Mouse (Mus musculus) kidney, postnatal 36 days (tissue): Measurements from ENCODE around the gene Gm10490.
A peak's percentile ranks its signal among the peaks of the same experiment; 100 is the strongest.

Experiments
- DNase-seq, 2 experiments: peaks; one replicate each; pipeline ENCODE4 v3.0.0; 2021 to 2022; ENCODE audit warnings: mixed read lengths in 2 of 2

Gm10490 gene

DNA sequence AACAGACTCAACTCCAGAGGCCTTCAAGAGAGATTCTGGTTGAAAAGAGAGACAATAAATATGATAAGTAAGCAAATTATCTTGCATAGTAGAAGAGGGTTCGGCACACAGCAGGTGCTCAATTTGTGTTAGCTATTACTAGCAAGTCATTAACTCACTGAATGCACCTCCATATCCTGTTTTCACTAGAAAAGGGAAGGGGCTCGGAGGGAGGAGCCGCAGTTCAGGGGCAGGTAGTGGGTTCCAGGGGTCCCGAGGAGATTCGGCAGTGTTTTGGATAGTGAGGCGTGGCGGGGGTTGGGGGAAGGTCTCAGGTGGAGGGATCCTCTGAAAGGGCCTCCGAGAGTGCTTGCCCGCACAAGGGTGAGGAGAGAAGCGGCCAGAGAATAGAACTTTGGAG, 17.8 kb downstream of the Gm10490 start:
- DNase-seq: no peak

- no peak for DNase-seq
These were observed 19.0 kb downstream of the Gm10490 start, which contains the start of gene Eras for GRCm38 (mm10) chrX:7928270-7928790. Gene Eras, minus strand, starts transcription at chrX:7928607.

- peak in 1 of 2 experiments; percentile 4 for DNase-seq
These were observed 27.5 kb downstream of the Gm10490 start for GRCm38 (mm10) chrX:7936874-7937273.

GRCm38 (mm10) chrX:7937667-7938066, 28.3 kb downstream of the Gm10490 start:
- no peak for DNase-seq

DNA sequence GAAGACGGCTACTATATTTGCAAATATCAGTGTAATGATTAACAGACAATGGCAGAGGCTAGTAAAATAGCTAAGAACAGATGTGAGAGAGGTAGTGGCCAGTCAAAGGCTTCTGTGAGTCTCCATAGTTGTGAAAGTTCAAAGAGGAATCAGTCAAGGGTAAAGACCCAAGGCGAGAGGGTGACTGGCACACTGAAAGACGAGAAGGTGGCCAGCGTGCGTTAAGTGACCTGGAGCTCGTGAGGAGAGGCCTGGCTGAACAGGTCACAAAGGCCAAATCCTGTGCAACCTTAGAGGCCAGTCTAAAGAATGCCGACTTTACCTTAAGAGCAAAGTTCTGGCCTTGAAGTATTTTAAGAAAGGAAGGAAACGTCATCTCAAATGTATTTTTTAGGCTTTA, 36.3 kb downstream of the Gm10490 start:
- DNase-seq: peak; percentile 33 to 44

- DNase-seq: peak; percentile 13 to 48
These were observed 38.0 kb downstream of the Gm10490 start, which contains the start of gene Hdac6 for GRCm38 (mm10) chrX:7947108-7947899. Gene Hdac6, minus strand, starts transcription at chrX:7947889.

- DNase-seq: peak; percentile 94 to 95
These were observed 38.7 kb downstream of the Gm10490 start for GRCm38 (mm10) chrX:7947900-7948492.

- DNase-seq: no peak
These were observed 40.7 kb downstream of the Gm10490 start for GRCm38 (mm10) chrX:7950091-7950490.

DNA sequence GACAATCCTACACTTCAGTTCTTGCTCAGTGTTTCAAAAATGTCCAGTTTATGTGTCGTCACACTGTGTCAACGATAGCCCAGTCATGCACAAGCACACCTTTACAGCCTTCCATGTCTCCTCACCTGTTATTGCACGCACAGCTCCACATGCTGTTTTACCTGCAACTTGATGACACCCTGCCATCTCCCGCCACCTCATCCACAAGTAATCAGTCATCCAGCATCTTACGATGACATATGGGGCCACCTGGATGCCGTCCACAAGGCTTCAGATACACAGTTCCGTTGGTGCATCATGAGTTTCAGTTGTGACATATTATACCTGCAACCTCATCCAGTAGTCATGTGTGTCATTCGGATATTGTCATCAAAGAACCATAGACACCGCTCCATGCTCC, 49.5 kb downstream of the Gm10490 start:
- no peak for DNase-seq
